Mouse (Mus musculus) layer of hippocampus, adult 18-20 months (tissue): ENCODE results near the gene Scgb1b10. TPM values are rescaled to one million over a fixed set of nuclear protein-coding genes. Genes with fewer than 3 reads are reported as not detected.
"Not testable (repeated sequence)": the region's sequence is repeated elsewhere in the genome, so short reads cannot be mapped to it uniquely, and the experiment has no call there.

ENCODE experiments used
- DNase-seq, 2 experiments: peaks; one replicate each; pipeline ENCODE4 v3.0.0; 2022; ENCODE audit warnings: low spot score in 2 of 2
- long read RNA-seq: library from polyadenylated mRNA; stranded (forward); transcript quantifications from one replicate; pipeline ENCODE4 v2.0.0, GENCODE M21; 2021
- total RNA-seq, 2 experiments: library from RNA; stranded (reverse); gene quantifications; 2 replicates each; pipeline ENCODE4 v1.2.3; 2021

The Scgb1b10 gene
- not detected for total RNA-seq
- long read RNA-seq: 0 reads

DNA sequence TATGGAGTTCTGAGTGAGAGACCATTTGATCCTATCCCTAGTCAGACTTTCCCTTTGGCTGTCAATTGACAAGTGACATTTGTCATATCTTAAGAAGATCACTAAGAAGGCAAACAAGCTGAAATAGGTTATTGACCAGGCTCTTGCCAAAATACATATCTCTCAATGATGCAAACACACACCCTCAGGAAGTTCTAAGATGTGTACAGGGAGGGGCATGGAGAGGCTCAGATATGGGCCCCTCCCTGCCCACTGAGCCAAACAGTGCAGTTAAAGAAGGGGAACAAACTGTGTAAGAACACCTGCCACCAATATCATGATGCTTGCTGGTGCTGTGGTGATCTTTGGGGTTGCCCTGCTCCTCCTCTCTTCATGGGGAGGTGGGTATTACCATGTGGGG is at the start of gene Scgb1b10:
Gene Scgb1b10, plus strand, starts transcription at position 301 of the 400 bp plus-strand sequence.
- not testable (repeated sequence) for DNase-seq

Other genes starting within 250 kb of the Scgb1b10 start
- gene Scgb2b11, start 110.3 kb downstream of the Scgb1b10 start, total RNA-seq: not detected
- not detected for gene Scgb1b11, start 122.0 kb downstream of the Scgb1b10 start, total RNA-seq
- not detected for gene Scgb2b12, start 226.4 kb downstream of the Scgb1b10 start, total RNA-seq
- not detected for gene Scgb1b12, start 233.3 kb downstream of the Scgb1b10 start, total RNA-seq